Mouse (Mus musculus) testis, adult 2 months (tissue): ENCODE measurements around the gene Fbxl3. TPM values are rescaled to one million over a fixed set of nuclear protein-coding genes. Genes with fewer than 3 reads are reported as not detected.
A peak's percentile ranks its signal among the peaks of the same experiment; 100 is the strongest.

Experiments used
- H3K27ac ChIP-seq: fragments of 200-500 bp; 2 replicates; pipeline ENCODE4 v1.5.1; 2012; ENCODE audit warnings: low read depth, low read length; ENCODE audit not compliant: control insufficient read depth, insufficient read depth
- H3K27me3 ChIP-seq: fragments of 200-500 bp; 2 replicates; pipeline ENCODE4 v1.6.1; 2012; ENCODE audit warnings: mild to moderate bottlenecking, low read length, moderate library complexity; ENCODE audit not compliant: control insufficient read depth, insufficient read depth
- H3K36me3 ChIP-seq: fragments of 200-500 bp; 2 replicates; pipeline ENCODE4 v1.6.1; 2012; ENCODE audit warnings: mild to moderate bottlenecking, low read length; ENCODE audit not compliant: control insufficient read depth, insufficient read depth
- H3K4me1 ChIP-seq: fragments of 200-500 bp; 2 replicates; pipeline ENCODE4 v1.6.1; 2012; ENCODE audit warnings: low read length; ENCODE audit not compliant: control insufficient read depth, insufficient read depth
- H3K4me3 ChIP-seq: fragments of 200-500 bp; 2 replicates; pipeline ENCODE4 v1.5.1; 2012; ENCODE audit warnings: low read depth, mild to moderate bottlenecking, low read length, moderate library complexity, mixed read lengths; ENCODE audit not compliant: control insufficient read depth
- CTCF ChIP-seq: fragments of 200-500 bp; IDR thresholded peaks from 2 replicates; pipeline ENCODE4 v1.5.1; 2012; ENCODE audit warnings: low read depth, mild to moderate bottlenecking, inconsistent platforms, low read length, moderate library complexity; ENCODE audit not compliant: control insufficient read depth, insufficient read depth, insufficient replicate concordance
- POLR2A ChIP-seq: fragments of 200-500 bp; IDR thresholded peaks from 2 replicates; pipeline ENCODE4 v1.6.1; 2012; ENCODE audit warnings: low read depth, mild to moderate bottlenecking, inconsistent platforms, low read length, moderate library complexity; ENCODE audit not compliant: control insufficient read depth
- polyA plus RNA-seq: library from polyadenylated mRNA; depleted of rRNA; stranded (reverse); fragments of >200 nt; gene quantifications from 2 replicates; pipeline ENCODE4 v1.2.3, GENCODE M21; 2012

The Fbxl3 gene
- polyA plus RNA-seq, 1 experiment = 33.2 TPM

DNA sequence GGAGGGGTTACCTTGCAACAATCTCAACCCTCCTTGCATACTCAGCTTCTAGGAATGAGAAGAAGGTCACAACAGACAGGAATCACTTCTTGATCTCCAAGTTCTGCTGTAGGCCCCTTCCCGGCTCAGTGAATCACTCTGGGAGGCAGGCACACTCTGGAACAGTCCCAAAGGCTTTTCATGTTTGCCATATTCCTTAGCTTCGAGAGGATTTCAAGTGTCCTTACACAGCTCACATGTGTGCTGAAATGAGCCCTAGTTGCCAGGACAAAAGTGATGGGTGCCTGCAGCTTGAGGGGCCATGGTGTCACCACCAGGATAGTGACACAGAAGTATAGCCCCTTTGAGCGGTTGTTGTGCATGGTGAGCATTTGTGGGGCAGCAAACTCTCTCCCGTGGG lies 26.6 kb downstream of the Fbxl3 start:
- H3K36me3 ChIP-seq = no peaks in the 10 kb centered on the region

DNA sequence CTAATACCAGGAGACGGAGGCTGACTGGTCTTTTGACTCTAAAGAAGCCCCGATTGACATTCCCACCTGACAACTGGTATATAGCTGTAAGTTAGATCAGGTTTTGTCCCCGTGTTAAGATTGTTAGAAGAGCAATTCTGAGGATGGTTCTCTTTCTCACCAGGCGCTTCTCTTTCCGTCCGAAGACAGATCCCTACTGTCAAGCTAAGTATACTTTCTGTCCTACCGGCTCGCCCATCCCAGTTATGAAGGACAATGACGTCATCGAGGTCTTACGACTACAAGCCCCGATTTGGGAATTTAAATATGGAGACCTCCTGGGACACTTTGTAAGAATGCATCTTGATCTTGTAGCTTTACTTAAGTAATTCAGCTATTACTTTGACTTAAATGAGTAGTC lies 27.9 kb downstream of the Fbxl3 start:
- Histone ChIP-seq H3K4me3 (no peak overlapping the region), H3K36me3 (no peaks in the 10 kb centered on the region), H3K27me3 (no peaks in the 10 kb centered on the region), H3K27ac (no peak overlapping the region), H3K4me1 (peaks cover 3% of the 10 kb centered on the region)
- no peak for TF ChIP-seq POLR2A
- no peak for TF ChIP-seq CTCF

More for the DNA sequence above, 26.6 kb downstream of the Fbxl3 start:
- TF ChIP-seq POLR2A (no peak), CTCF (no peak)
- Histone ChIP-seq H3K4me3 (no peak overlapping the region), H3K4me1 (peaks cover 3% of the 10 kb centered on the region), H3K27ac (no peak overlapping the region), H3K27me3 (no peaks in the 10 kb centered on the region)

DNA sequence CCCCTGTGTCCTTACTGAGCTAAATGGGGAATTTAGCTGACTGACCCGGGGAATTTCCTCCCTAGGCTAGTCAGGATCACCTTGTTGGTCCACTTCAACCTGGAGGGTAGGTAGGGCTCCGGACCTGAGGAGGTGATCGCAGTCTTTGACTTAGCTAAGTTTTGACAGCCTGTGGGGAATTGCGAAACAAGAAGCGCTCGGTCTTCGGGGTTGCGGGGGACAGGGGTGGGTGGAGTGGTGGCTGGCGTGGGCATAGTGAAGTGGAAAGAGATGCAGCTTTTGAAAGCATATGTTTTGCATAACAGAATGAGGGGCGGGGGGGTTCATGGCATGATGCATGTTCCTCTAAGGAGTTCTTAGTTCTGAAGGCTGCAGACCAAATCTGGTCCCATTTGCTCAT lies 28.6 kb downstream of the Fbxl3 start:
- Histone ChIP-seq H3K4me1 (peaks cover 3% of the 10 kb centered on the region), H3K27ac (0 out of 2 replicates have a peak overlapping the region, but pooled peaks have one; percentile 5), H3K36me3 (no peaks in the 10 kb centered on the region), H3K4me3 (peak overlapping the region; percentile 84), H3K27me3 (no peaks in the 10 kb centered on the region)
- TF ChIP-seq POLR2A (no peak), CTCF (no peak)

DNA sequence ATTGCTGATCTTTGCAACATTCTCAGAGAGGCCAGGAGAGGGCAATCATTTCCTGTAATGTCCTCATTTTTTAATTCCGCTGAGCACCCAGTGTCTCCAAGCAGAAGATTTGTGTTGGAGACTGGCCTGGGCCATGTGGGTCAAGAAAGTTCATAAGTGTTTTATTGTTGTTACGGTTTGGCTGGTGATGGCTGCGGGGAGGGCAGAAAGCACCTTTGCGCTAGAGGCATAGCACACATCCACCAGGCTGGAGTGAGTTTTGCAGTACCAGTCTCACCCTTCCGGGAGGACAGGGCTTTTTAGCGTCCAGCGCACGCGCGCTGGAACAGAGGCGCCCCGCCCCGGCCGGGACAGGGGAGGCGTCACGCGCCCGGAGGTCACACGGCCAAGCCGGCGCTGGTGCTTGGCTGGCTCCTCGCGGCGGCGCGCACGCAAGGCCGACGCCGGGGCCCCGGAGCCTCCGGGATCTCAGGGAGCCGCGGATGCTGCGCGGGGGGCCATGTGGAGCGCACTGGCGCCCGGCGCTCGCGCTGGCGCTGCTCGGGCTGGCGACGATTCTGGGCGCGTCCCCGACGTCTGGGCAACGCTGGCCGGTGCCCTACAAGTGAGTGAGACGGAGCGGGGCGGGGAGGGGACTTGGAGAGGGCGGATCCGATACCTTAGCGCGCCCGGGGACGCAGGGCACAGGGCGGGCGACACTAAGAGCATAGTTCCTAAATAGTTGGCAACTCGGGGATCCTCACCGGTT lies 29.3 kb downstream of the Fbxl3 start, which contains the start of gene Cln5:
Gene Cln5, plus strand, starts transcription at position 353 of the 748 bp plus-strand sequence.
- H3K4me1 ChIP-seq = peaks cover 5% of the 10 kb centered on the region
- H3K27ac ChIP-seq = peak within 1 kb of the TSS; percentile 74
- peak within 1 kb of the TSS; percentile 84 for H3K4me3 ChIP-seq
- TF ChIP-seq CTCF = no peak
- peak; percentile 76 for TF ChIP-seq POLR2A
- H3K27me3 ChIP-seq = no peaks in the 10 kb centered on the region
- no peaks in the 10 kb centered on the region for H3K36me3 ChIP-seq

DNA sequence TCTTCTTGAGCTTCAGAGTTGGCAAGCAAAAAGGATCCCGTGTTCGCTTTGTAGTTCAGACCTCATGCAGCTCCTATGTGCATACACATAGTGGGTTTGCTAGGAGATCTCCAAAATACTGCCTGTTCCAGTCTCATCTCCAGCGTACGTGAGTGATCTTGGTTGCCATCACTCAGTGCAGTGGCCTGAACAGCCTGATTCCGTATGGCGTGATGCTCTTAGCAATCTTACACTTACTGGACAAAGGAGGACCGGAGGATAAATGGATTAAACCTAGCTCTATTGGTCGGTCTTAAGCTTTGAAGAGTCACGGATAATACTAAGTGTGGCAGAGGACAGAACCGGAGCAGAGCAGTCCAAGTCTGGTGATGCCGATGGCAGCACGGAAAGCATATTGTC lies 29.9 kb downstream of the Fbxl3 start:
- Histone ChIP-seq H3K4me3 (peak overlapping the region; percentile 84), H3K36me3 (no peaks in the 10 kb centered on the region), H3K27ac (peak overlapping the region; percentile 74), H3K27me3 (no peaks in the 10 kb centered on the region), H3K4me1 (peaks cover 5% of the 10 kb centered on the region)
- TF ChIP-seq POLR2A (no peak), CTCF (no peak)

DNA sequence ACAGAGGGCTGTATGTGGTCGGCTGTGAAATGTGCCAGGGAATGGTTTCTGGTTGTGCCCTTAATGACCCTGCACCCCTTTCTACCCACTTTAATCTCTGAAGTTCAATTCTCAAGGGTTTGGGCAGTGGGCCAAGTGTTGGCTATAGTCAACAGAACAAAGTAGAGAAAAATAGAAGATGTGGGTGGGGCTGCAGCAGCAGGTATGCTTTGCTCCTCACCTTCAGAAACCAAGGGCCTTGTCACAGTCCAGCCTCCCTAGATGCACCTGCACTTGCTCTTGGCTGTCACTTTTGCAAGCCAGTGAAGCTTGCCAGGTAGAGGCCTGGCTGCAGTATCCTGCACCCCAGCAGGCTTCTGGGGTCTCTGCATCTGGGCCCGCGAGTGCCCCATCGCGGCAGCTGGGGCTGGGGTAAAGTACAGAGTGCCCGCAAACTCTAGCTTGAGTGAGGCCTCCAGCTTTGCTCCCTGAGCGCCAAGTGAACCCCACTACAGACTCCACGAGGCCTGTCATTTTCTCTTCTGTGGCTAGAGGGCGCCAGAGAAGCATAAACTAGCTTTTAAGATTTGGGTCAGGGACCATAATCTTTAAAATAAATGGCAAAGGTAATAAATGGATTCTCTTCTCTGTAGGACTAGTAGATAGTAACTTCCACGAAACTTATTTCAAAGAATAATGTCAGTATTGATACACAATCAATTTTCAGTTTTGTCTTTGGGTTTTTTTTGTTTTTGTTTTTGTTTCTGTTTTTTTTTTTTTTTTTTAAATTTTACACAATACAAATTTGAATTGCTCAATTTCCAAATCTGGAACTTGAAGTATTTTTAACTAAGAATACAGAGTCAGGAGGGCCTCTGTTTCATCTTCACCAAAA lies 33.8 kb downstream of the Fbxl3 start:
- Histone ChIP-seq H3K4me3 (no peak overlapping the region), H3K4me1 (peaks cover 3% of the 10 kb centered on the region), H3K27ac (no peak overlapping the region), H3K27me3 (no peaks in the 10 kb centered on the region), H3K36me3 (no peaks in the 10 kb centered on the region)
- peak; percentile 50; the same call in 1 of the 2 replicates for TF ChIP-seq CTCF
- TF ChIP-seq POLR2A = no peak

DNA sequence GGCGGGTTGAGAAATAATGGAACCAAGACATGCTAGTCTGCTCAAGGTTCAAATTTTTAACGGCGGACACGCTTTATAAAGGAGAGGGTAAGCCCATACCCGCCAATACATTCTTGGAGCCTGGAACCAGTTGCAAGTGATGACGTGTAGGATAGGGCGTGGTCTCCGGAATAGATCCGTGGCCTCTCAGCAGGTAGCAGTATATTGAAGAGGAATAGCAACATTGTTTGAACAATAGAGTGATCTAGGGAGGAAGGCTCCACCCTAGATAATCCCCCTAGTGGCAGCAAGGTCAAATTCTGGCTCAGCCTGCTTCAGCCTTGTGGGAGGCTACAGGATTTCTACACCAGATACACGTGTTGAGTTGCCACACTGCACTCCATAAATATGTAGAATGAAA lies 39.9 kb downstream of the Fbxl3 start:
- Histone ChIP-seq H3K4me1 (peaks cover 8% of the 10 kb centered on the region), H3K36me3 (no peaks in the 10 kb centered on the region), H3K4me3 (no peak overlapping the region)

More for the DNA sequence above, 39.9 kb downstream of the Fbxl3 start:
- Histone ChIP-seq H3K27me3 (no peaks in the 10 kb centered on the region), H3K27ac (no peak overlapping the region)
- no peak for TF ChIP-seq CTCF
- TF ChIP-seq POLR2A = no peak
